Mouse (Mus musculus) spleen, adult 18-20 months (tissue): ENCODE data around the gene Slc28a3.

Experiments used
- DNase-seq, 2 experiments: peaks; one replicate each; pipeline ENCODE4 v3.0.0; 2022; ENCODE audit warnings: mixed read lengths in 2 of 2

Slc28a3 gene

DNA sequence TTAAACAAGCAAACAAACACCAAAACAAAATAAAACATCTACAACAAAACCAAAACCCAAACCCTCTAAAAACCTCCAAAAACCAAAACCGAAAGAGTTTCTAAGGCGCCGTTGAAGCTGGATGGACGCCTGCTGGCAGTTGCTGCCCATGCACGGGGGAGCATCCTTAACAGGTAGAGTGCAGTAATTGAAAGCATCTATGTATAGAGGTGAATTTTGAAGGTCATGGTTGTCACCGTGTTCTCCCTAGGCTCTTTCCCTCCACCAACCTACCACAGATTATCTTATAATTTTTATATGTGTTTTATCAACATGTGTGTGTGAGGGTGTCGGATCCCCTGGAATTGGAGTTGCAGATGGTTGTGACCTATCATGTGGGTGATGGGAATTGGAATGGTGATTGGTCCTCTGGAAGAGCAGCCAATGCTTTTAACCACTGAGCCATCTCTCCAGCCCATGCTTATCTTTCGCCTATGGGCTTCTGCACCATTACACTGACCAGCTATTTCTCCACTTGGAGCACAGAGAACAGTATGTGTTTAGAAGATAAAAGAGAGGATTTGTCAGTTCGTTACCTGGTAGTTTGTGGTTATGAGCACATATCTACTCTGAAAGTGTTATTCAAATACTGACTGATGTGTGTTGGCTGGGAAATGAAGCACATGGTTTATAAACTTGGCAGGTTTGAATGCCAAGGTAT lies 89.2 kb downstream of the Slc28a3 start:
- DNase-seq: no peak

DNA sequence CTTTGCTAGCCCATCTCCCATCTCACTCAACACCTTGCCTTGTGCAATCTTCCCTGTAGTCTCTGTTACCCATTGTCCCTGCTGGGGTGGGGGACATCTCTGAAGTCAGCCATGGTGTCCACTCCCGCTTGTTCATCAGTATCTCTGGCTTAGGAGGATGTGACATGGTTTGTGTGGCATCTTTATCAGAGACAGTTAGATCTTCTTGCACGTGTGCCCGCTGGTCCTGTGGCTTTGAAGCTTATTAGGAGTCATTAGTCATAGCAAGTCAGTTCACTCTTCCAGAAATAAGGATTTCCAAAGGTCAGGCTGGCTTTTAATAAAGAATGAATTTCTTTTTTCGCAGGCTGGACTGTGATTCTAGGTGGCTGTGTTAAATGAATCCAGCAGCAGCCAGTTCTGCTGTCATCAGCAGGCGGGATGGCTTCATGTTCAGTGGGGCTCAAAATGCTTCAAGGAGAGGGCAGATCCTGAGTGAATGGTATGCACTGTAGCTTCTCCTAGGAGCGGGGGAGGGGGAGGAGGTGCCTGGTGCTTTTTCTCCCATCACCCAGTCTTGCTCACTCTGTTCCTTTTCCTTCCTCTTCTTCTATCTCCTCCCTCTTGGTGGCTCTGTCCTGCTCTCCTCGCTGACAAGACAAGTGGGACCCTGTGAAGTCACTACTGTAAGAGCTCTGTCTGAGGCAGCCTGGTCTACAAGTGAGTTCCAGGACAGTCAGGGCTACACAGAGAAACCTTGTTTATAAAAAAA lies 89.9 kb downstream of the Slc28a3 start:
- DNase-seq: no peak

DNA sequence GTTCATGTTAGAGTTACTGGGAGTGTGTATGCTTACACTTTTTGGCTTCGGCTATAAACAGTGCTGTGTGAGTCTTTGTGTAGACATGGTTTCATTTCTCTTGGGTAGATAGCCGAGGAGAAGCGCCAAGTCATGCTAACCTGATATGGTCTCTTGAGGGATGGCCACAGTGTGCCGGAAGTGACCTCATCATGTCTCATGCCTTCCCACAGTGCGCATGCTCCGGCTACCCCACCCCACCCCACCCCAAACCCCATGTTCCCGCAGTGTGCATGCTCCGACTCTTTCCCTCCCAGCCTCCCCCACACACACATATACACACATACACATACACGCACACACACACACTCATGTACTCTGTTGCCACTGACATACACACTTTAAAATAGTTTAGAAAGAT lies 90.6 kb downstream of the Slc28a3 start:
- DNase-seq: no peak

DNA sequence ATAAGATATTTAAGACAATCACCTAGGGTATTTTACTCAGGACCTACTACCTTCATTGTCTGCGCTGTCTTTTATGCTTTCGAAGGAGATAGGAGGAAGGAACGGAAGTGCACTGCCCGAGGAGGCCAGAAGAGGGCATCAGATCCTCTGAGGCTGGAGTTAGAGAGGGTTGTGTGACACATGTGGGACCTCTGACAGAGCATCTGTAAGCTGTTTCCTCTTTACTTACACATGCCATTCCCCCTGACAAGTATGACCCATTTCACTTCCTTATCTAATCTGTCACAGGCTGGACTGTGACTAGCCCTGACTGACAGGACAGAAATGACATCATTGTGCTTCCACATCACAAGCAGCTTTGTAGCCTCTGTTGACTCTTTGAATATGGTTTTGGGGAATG lies 94.4 kb downstream of the Slc28a3 start:
- no peak for DNase-seq

DNA sequence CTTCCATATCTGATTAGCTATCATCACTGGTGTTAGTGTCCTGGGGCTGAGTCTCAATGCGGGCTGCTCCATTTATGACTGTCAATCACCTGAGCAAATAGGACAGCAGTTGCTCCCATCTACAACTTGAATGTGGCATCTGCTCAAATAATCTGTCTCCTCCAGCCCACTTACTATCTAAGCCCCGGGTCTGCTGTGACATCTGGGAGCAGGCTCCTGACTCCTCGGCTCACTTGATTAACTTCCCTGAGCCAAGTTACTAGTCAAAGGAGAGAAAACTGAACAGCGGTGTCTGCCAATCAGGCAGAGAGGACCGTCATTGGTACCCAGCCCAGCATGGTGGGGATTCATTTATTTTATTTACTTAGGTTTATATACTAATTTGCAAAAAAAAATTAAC lies 95.0 kb downstream of the Slc28a3 start:
- no peak for DNase-seq

DNA sequence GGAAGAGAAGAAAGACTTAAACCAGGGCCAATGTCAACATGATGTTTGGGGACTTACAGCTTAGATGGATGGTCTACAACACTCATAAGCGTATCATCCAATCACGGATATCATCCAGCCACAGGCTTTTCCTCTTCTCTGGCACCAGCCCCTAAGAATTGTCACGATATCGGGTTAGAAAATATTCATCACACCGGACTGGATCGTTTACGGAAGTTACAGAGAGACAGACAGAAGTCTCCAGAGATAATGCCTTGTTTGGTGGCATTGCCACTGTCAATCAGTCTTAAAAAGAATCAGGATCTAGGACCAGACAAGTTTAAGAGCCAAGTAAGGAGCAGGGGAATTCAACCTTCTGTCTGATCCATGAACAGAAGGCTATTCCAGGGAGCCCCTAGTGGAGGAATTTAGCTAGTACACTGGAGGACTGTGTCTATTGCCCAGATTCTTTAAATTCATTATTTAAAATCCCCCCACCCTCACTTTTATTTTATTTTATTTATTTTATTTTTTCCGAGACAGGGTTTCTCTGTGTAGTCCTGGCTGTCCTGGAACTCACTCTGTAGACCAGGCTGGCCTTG lies 96.4 kb downstream of the Slc28a3 start:
- DNase-seq: no peak

DNA sequence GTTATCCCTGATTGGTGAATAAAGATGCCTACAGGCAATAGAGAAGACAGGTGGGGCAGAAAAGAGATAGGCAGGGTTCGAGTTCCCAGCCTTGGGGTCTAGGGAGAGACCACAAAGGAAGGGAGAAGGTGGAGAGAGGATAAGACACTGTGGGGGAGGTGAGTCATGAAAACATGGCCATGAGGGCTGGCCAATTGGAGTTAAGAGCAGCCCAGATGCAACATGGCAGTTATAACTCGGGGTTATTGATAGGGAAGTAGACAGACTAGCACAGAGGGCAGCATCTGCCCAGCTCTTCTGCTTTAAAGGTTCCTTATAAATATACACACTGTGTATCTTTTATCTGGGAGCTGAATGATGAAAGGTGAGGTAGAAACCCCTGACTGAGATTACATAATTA lies 98.8 kb downstream of the Slc28a3 start:
- DNase-seq: no peak

DNA sequence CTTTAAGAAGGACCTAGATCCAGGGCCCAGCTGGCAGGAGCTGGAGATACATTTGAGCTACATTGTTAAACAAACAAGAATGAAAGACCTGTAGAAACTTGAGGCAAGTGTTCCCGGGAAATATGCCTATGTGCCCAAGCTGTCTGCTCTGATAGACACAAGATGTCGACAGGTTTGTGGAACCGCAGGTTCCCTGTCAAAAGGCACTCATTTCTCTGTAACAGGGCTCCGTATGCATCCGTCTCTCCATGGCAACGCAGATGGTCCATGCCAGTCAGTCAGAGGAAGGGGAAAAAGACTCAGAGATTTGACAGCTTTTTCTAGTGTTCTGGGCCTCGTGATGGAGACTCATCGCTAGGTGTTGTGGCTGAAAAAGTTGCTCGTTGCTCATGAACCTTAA lies 99.4 kb downstream of the Slc28a3 start:
- no peak for DNase-seq

DNA sequence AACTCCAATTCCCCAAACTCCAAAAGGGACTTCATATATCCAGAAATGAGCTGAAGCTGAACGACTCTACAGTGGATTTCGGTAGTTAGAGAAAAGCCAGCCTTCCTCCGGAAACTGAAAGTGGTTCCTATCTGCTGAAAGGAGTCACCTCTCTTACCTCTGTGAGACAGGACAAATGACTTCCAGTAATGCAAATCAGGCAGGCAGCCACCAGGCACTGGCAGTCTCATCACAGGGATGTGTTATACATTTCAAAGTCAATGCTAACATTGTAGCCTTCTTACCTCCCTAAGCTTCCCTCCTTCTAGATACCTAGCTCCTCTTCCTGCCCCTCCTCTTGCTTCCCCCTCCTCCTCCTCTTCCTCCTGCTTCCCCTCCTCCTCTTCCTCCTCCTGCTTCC lies 101.4 kb downstream of the Slc28a3 start:
- no peak for DNase-seq

DNA sequence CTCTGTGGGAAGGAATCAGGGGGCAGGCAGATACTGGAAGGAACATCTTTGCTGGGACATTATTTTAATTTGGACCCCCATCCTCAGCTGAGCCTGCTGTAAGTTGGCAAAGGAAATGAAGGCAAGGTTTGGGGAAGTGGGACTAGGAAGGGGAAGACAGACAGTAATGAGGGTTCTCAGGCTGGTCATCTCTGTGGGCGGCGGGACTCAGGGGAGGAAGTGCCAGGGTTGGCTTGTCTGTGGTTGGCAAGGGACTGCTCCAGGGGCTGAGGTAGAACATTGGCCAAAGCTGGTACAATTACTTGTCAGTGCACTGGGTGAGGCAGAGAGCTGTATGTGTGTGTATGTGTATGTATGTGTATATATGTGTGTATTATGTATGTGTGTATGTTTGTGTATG lies 107.1 kb downstream of the Slc28a3 start:
- DNase-seq: peak; percentile 8 to 15

DNA sequence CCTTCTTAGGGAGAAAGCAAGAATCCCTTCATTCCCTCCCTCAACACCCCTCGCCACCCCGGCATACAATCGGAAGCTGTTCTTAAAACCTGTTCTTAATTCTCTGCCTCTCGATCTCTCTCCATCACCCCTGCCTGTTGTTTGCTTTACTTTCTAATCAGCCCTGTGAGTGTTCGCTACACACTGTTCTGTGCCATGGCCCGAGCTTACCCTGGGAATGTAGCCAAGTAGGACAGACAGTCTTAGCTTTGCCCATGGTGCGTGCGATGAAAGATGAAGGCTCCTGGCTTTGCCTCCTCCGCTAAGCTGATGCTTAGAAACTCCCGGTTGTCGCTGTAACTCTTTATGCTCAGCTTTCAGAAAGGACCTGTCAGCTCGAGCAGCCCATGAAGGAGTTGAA lies 112.9 kb downstream of the Slc28a3 start:
- no peak for DNase-seq
